Mouse (Mus musculus) CH12.LX (cell line): ENCODE results near the gene Dnm3. TPM values are rescaled to one million over a fixed set of nuclear protein-coding genes. Genes with fewer than 3 reads are reported as not detected.

Source experiments
- DNase-seq: peaks from one replicate; pipeline ENCODE4 v3.0.0-alpha.2; 2013; ENCODE audit errors: extremely low read depth
- H3K27ac ChIP-seq: 2 replicates; pipeline ENCODE4 v1.5.1; 2012; ENCODE audit warnings: low read depth, mild to moderate bottlenecking, control low read depth, moderate library complexity; ENCODE audit not compliant: insufficient read depth
- H3K27me3 ChIP-seq: replicated peaks from 2 replicates; pipeline ENCODE3; 2012; ENCODE audit warnings: inconsistent platforms
- H3K36me3 ChIP-seq, 2 experiments: replicated peaks in 1 of 2; 2 replicates each; pipeline versions ENCODE3 to v1.6.1; 2012; ENCODE audit warnings: inconsistent platforms in 1 of 2, low read length in 1 of 2, mild to moderate bottlenecking in 1 of 2, mixed read lengths in 1 of 2, moderate library complexity in 1 of 2; ENCODE audit not compliant: control insufficient read depth in 1 of 2, insufficient read depth in 1 of 2
- H3K4me1 ChIP-seq, 2 experiments: 2 replicates each; pipeline ENCODE4 v1.6.1; 2012; ENCODE audit warnings: inconsistent platforms in 1 of 2, moderate library complexity in 1 of 2; ENCODE audit not compliant: insufficient read depth in 2 of 2, control insufficient read depth in 1 of 2
- H3K4me2 ChIP-seq: 2 replicates; pipeline ENCODE4 v1.6.1; 2012; ENCODE audit warnings: low read depth, mild to moderate bottlenecking, control low read depth; ENCODE audit not compliant: poor library complexity, insufficient read depth, severe bottlenecking
- H3K4me3 ChIP-seq, 3 experiments: fragments of 150-350 bp in 1 of 3; sonication (generic) in 1 of 3; replicated peaks in 1 of 3; 2 replicates each; pipeline versions ENCODE3 to v1.5.1; 2011 to 2012; ENCODE audit warnings: low read depth in 2 of 3, low read length in 2 of 3, mild to moderate bottlenecking in 2 of 3, moderate library complexity in 2 of 3, control low read depth in 1 of 3, improper control_type of control experiment in 1 of 3, inconsistent platforms in 1 of 3, mixed read lengths in 1 of 3; ENCODE audit not compliant: poor library complexity in 1 of 3
- H3K79me2 ChIP-seq: replicated peaks from 2 replicates; pipeline ENCODE4 v1.6.1; 2012; ENCODE audit warnings: mild to moderate bottlenecking, moderate library complexity; ENCODE audit not compliant: control insufficient read depth, poor library complexity, insufficient read depth, severe bottlenecking; ENCODE audit errors: extremely low read depth
- H3K9ac ChIP-seq: 2 replicates; pipeline ENCODE4 v1.6.1; 2012; ENCODE audit warnings: low read depth, mild to moderate bottlenecking, control low read depth, moderate library complexity; ENCODE audit not compliant: insufficient read depth
- H3K9me3 ChIP-seq: replicated peaks from 2 replicates; pipeline ENCODE3; 2012; ENCODE audit warnings: low read length, inconsistent platforms, mixed read lengths
- BHLHE40 ChIP-seq: IDR thresholded peaks from 2 replicates; pipeline ENCODE4 v1.6.1; 2011; ENCODE audit warnings: mild to moderate bottlenecking, low read depth, low read length, improper control_type of control experiment
- CHD1 ChIP-seq: IDR thresholded peaks from 2 replicates; pipeline ENCODE4 v1.6.1; 2012; ENCODE audit warnings: low read depth, low read length, improper control_type of control experiment, inconsistent platforms
- CHD2 ChIP-seq: IDR thresholded peaks from 2 replicates; pipeline ENCODE4 v1.6.1; 2011; ENCODE audit warnings: low read length, improper control_type of control experiment
- CTCF ChIP-seq, 2 experiments: IDR thresholded peaks in 1 of 2; conservative IDR thresholded peaks in 1 of 2; 2 replicates each; pipeline ENCODE4 v1.5.1; 2011 to 2012; ENCODE audit warnings: low read depth in 2 of 2, low read length in 2 of 2, improper control_type of control experiment in 1 of 2, inconsistent platforms in 1 of 2, mild to moderate bottlenecking in 1 of 2, moderate library complexity in 1 of 2
- E2F4 ChIP-seq: IDR thresholded peaks from 2 replicates; pipeline ENCODE4 v1.6.1; 2011; ENCODE audit warnings: low read depth, low read length, improper control_type of control experiment; ENCODE audit not compliant: insufficient replicate concordance
- ELF1 ChIP-seq: IDR thresholded peaks from 2 replicates; pipeline ENCODE4 v1.6.1; 2014; ENCODE audit warnings: low read depth, mild to moderate bottlenecking, inconsistent platforms, low read length, improper control_type of control experiment
- EP300 ChIP-seq: IDR thresholded peaks from 2 replicates; pipeline ENCODE4 v1.6.1; 2011; ENCODE audit warnings: low read length, improper control_type of control experiment
- ETS1 ChIP-seq: conservative IDR thresholded peaks from 2 replicates; pipeline ENCODE4 v1.6.1; 2012; ENCODE audit warnings: low read depth, mild to moderate bottlenecking, inconsistent platforms, low read length, improper control_type of control experiment, moderate library complexity
- HCFC1 ChIP-seq: IDR thresholded peaks from 2 replicates; pipeline ENCODE4 v1.6.1; 2012; ENCODE audit warnings: low read depth, mild to moderate bottlenecking, inconsistent platforms, low read length, improper control_type of control experiment
- IRF4 ChIP-seq: IDR thresholded peaks from 2 replicates; pipeline ENCODE4 v1.6.1; 2014; ENCODE audit warnings: low read depth, mild to moderate bottlenecking, inconsistent platforms, low read length, improper control_type of control experiment
- JUN ChIP-seq: IDR thresholded peaks from 2 replicates; pipeline ENCODE4 v1.6.1; 2011; ENCODE audit warnings: low read depth, mild to moderate bottlenecking, low read length, improper control_type of control experiment, moderate library complexity; ENCODE audit not compliant: insufficient read depth
- JUND ChIP-seq: conservative IDR thresholded peaks from 2 replicates; pipeline ENCODE4 v1.6.1; 2011; ENCODE audit warnings: low read depth, low read length, improper control_type of control experiment
- KAT2A ChIP-seq: IDR thresholded peaks from 2 replicates; pipeline ENCODE4 v1.6.1; 2012; ENCODE audit warnings: low read length, improper control_type of control experiment, inconsistent platforms; ENCODE audit not compliant: insufficient replicate concordance
- MEF2A ChIP-seq: IDR thresholded peaks from 2 replicates; pipeline ENCODE4 v1.6.1; 2014; ENCODE audit warnings: low read depth, mild to moderate bottlenecking, inconsistent platforms, low read length, improper control_type of control experiment, borderline replicate concordance
- MXI1 ChIP-seq: IDR thresholded peaks from 2 replicates; pipeline ENCODE4 v1.6.1; 2011; ENCODE audit warnings: mild to moderate bottlenecking, low read depth, low read length, improper control_type of control experiment
- MYC ChIP-seq: IDR thresholded peaks from 2 replicates; pipeline ENCODE4 v1.6.1; 2011; ENCODE audit warnings: low read depth, mild to moderate bottlenecking, improper control_type of control experiment, low read length
- NELFE ChIP-seq: IDR thresholded peaks from 2 replicates; pipeline ENCODE4 v1.6.1; 2011; ENCODE audit warnings: low read depth, low read length, improper control_type of control experiment
- RAD21 ChIP-seq: IDR thresholded peaks from 2 replicates; pipeline ENCODE4 v1.6.1; 2011; ENCODE audit warnings: low read depth, mild to moderate bottlenecking, low read length, improper control_type of control experiment, moderate library complexity
- SIN3A ChIP-seq: IDR thresholded peaks from 2 replicates; pipeline ENCODE4 v1.6.1; 2012; ENCODE audit warnings: low read length, improper control_type of control experiment, inconsistent platforms
- TBP ChIP-seq: conservative IDR thresholded peaks from 2 replicates; pipeline ENCODE4 v1.6.1; 2011; ENCODE audit warnings: low read depth, low read length, improper control_type of control experiment
- TCF12 ChIP-seq: IDR thresholded peaks from 2 replicates; pipeline ENCODE4 v1.6.1; 2014; ENCODE audit warnings: low read depth, mild to moderate bottlenecking, inconsistent platforms, low read length, improper control_type of control experiment
- USF1 ChIP-seq: IDR thresholded peaks from 2 replicates; pipeline ENCODE4 v1.6.1; 2014; ENCODE audit warnings: low read depth, mild to moderate bottlenecking, inconsistent platforms, low read length, improper control_type of control experiment
- USF2 ChIP-seq: conservative IDR thresholded peaks from 2 replicates; pipeline ENCODE4 v1.6.1; 2011; ENCODE audit warnings: low read depth, low read length, improper control_type of control experiment
- ZKSCAN1 ChIP-seq: IDR thresholded peaks from 2 replicates; pipeline ENCODE4 v1.6.1; 2012; ENCODE audit warnings: low read depth, inconsistent platforms, low read length, improper control_type of control experiment, borderline replicate concordance
- ZMIZ1 ChIP-seq: IDR thresholded peaks from 2 replicates; pipeline ENCODE4 v1.6.1; 2012; ENCODE audit warnings: low read depth, mild to moderate bottlenecking, inconsistent platforms, low read length, improper control_type of control experiment
- ZNF384 ChIP-seq: IDR thresholded peaks from 2 replicates; pipeline ENCODE4 v1.6.1; 2012; ENCODE audit warnings: low read depth, low read length, improper control_type of control experiment, inconsistent platforms
- dilution Hi-C: fragments of 300-500 bp; cut with MboI; formaldehyde crosslinking; loops from 2 replicates; pipeline ENCODE4 v1.14.3; 2020; ENCODE audit warnings: low sequenced_read_pairs; ENCODE audit not compliant: extremely low pct_unique_long_range_greater_than_20kb, extremely low pct_ligation_motif_present
- in situ Hi-C: fragments of 300-500 bp; cut with MboI; formaldehyde crosslinking; loops from 3 replicates; pipeline ENCODE4 v1.14.3; 2019; ENCODE audit warnings: low sequenced_read_pairs, low pct_ligation_motif_present, low pct_unique_long_range_greater_than_20kb, mixed read lengths
- polyA plus RNA-seq: library from polyadenylated mRNA; unstranded; fragments of >175 nt; gene quantifications from 2 replicates; pipeline ENCODE4 v1.2.1, GENCODE M21; 2012; ENCODE audit warnings: low read depth; ENCODE audit not compliant: insufficient read length
- total RNA-seq, 2 experiments: library from RNA; depleted of rRNA; stranded (reverse); fragments of 300-350 nt in 1 of 2; fragments of >200 nt in 1 of 2; gene quantifications; 2 replicates each; pipeline ENCODE4 v1.2.3; 2012 to 2014

Gene Dnm3
- total and polyA plus RNA-seq, 3 experiments = 3.6 to 9.5 (median 6.9) TPM

- no peaks in the 10 kb centered on the region for H3K79me2 ChIP-seq
- no peak for DNase-seq
- H3K9me3 ChIP-seq = no peaks in the 10 kb centered on the region
- H3K4me2 ChIP-seq = no peak overlapping the region
- no peak overlapping the region for H3K4me3 ChIP-seq
- H3K4me1 ChIP-seq = peaks cover 0 to 24% of the 10 kb centered on the region in 2 experiments; a peak in 2 of 4 replicates
- H3K27ac ChIP-seq = no peak overlapping the region
- H3K9ac ChIP-seq = no peak overlapping the region
- in situ Hi-C loops (no loop called here), dilution Hi-C loops (no loop called here)
- H3K36me3 ChIP-seq = no peaks in the 10 kb centered on the region
- no peaks in the 10 kb centered on the region for H3K27me3 ChIP-seq
- no peak for TF ChIP-seq BHLHE40
- TF ChIP-seq CTCF (conservative IDR thresholded peaks at IDR 0.05 in 1 of 2, IDR thresholded peaks at IDR 0.05 in 1 of 2; ENCODE audit: low read depth in 2 of 2, low read length in 2 of 2) = no peak
- TF ChIP-seq KAT2A = no peak
- TF ChIP-seq NELFE = no peak
- TF ChIP-seq, all 38 proteins: peak for 0
Observed at GRCm38 (mm10) chr1:162209487-162210149, 268.2 kb downstream of the Dnm3 start.

- no peak overlapping the region for H3K4me2 ChIP-seq
- H3K9me3 ChIP-seq = no peaks in the 10 kb centered on the region
- H3K36me3 ChIP-seq = no peaks in the 10 kb centered on the region
- dilution Hi-C loops = no loop called here
- in situ Hi-C loops = no loop called here
- no peaks in the 10 kb centered on the region for H3K79me2 ChIP-seq
- TF ChIP-seq MYC (no peak), EP300 (no peak), ZKSCAN1 (no peak), JUN (no peak), SIN3A (no peak), USF2 (no peak), MXI1 (no peak), HCFC1 (no peak), ZNF384 (no peak)
- no peak overlapping the region for H3K4me3 ChIP-seq
- no peaks in the 10 kb centered on the region for H3K27me3 ChIP-seq
- peaks cover 0 to 27% of the 10 kb centered on the region in 2 experiments; a peak in 2 of 4 replicates for H3K4me1 ChIP-seq
- no peak overlapping the region for H3K27ac ChIP-seq
- H3K9ac ChIP-seq = no peak overlapping the region
- DNase-seq = no peak
Observed at GRCm38 (mm10) chr1:162209010-162209409, 268.8 kb downstream of the Dnm3 start.

- H3K36me3 ChIP-seq = no peaks in the 10 kb centered on the region
- H3K4me1 ChIP-seq = peaks cover 0 to 27% of the 10 kb centered on the region in 2 experiments; a peak in 2 of 4 replicates
- DNase-seq = no peak
- peak overlapping the region; percentile 37 for H3K9ac ChIP-seq
- H3K27me3 ChIP-seq = no peaks in the 10 kb centered on the region
- no peak overlapping the region for H3K27ac ChIP-seq
- no peaks in the 10 kb centered on the region for H3K79me2 ChIP-seq
- peak overlapping the region in 1 of 3 experiments; percentile 30 for H3K4me3 ChIP-seq
- dilution Hi-C loops = no loop called here
- peak overlapping the region; percentile 72 for H3K4me2 ChIP-seq
- no peaks in the 10 kb centered on the region for H3K9me3 ChIP-seq
- in situ Hi-C loops = no loop called here
- TF ChIP-seq RAD21 = no peak
- no peak for TF ChIP-seq CTCF (conservative IDR thresholded peaks at IDR 0.05 in 1 of 2, IDR thresholded peaks at IDR 0.05 in 1 of 2; ENCODE audit: low read depth in 2 of 2, low read length in 2 of 2)
- no peak; the same call in 1 of the 2 replicates for TF ChIP-seq CHD1
- no peak for TF ChIP-seq ELF1
- TF ChIP-seq ZMIZ1 = no peak
- TF ChIP-seq MYC = no peak
- TF ChIP-seq NELFE = 0 out of 2 replicates have a peak, but pooled peaks have one; percentile 4
- TF ChIP-seq USF1 = no peak
- TF ChIP-seq TBP = no peak
- no peak for TF ChIP-seq MEF2A
- no peak for TF ChIP-seq HCFC1
- TF ChIP-seq ETS1 = no peak
- TF ChIP-seq IRF4 = no peak
- no peak for TF ChIP-seq BHLHE40
- no peak for TF ChIP-seq E2F4
- no peak for TF ChIP-seq JUND
- no peak for TF ChIP-seq CHD2
- TF ChIP-seq TCF12 = no peak
Observed at GRCm38 (mm10) chr1:162207708-162208043, 270.2 kb downstream of the Dnm3 start.
